Mouse (Mus musculus): ENCODE measurements at regions not wholly inside any gene's neighbourhood (a gene's known extent, or its start where the extent isn't known, plus 50 kb on each side); places are given as distances from the start of the nearest gene placed in this dataset.
A peak's percentile ranks its signal among the peaks of the same experiment; 100 is the strongest.

GRCm38 (mm10) chr9:24833766-24834165 is 59.7 kb upstream of the Tbx20 start:
- Histone ChIP-seq H3K4me2 (ENCODE audit: low read depth, low read length, severe bottlenecking) (no peak overlapping the region), H3K4me3 (ENCODE audit: low read depth, low read length) (no peak overlapping the region), H3K9ac (ENCODE audit: low read length) (no peak overlapping the region), H3K36me3 (ENCODE audit: control insufficient read depth, insufficient read depth, low read length) (no peaks in the 10 kb centered on the region), H3K27me3 (ENCODE audit: control insufficient read depth, insufficient read depth, low read length) (no peaks in the 10 kb centered on the region), H3K9me3 (ENCODE audit: control insufficient read depth, low read length) (no peaks in the 10 kb centered on the region), H3K4me1 (replicated peaks; ENCODE audit: control insufficient read depth, insufficient read depth, low read length) (no peaks in the 10 kb centered on the region; the same call in 1 of the 2 replicates), H3K27ac (ENCODE audit: low read depth, low read length) (no peak overlapping the region)
- 35% methylated on average over 7 of the region's 7 CpGs for WGBS
- DNase-seq (ENCODE audit: low spot score): no peak
- ATAC-seq (replicated peaks; ENCODE audit: low FRiP score): no peak

GRCm38 (mm10) chr9:24848210-24848609 is 74.1 kb upstream of the Tbx20 start:
- 90% methylated on average over 7 of the region's 7 CpGs for WGBS
- H3K27me3 ChIP-seq (ENCODE audit: control insufficient read depth, insufficient read depth, low read length): no peaks in the 10 kb centered on the region

GRCm38 (mm10) chr9:24859459-24859858 is 85.4 kb upstream of the Tbx20 start:
- DNase-seq (ENCODE audit: low spot score): no peak
- no peaks in the 10 kb centered on the region for H3K9me3 ChIP-seq (ENCODE audit: control insufficient read depth, low read length)
- no peak overlapping the region for H3K4me3 ChIP-seq (ENCODE audit: low read depth, low read length)
- no peak overlapping the region for H3K9ac ChIP-seq (ENCODE audit: low read length)
- H3K36me3 ChIP-seq (ENCODE audit: control insufficient read depth, insufficient read depth, low read length): no peaks in the 10 kb centered on the region
- ATAC-seq (replicated peaks; ENCODE audit: low FRiP score): no peak
- no peak overlapping the region for H3K27ac ChIP-seq (ENCODE audit: low read depth, low read length)
- no peaks in the 10 kb centered on the region for H3K27me3 ChIP-seq (ENCODE audit: control insufficient read depth, insufficient read depth, low read length)
- no peak overlapping the region for H3K4me2 ChIP-seq (ENCODE audit: low read depth, low read length, severe bottlenecking)
- no peaks in the 10 kb centered on the region for H3K4me1 ChIP-seq (replicated peaks; ENCODE audit: control insufficient read depth, insufficient read depth, low read length)
- 88% methylated on average over 2 of the region's 2 CpGs for WGBS

More at GRCm38 (mm10) chr9:24848210-24848609, 74.1 kb upstream of the Tbx20 start:
- no peak overlapping the region for H3K27ac ChIP-seq (ENCODE audit: low read depth, low read length)
- no peaks in the 10 kb centered on the region for H3K4me1 ChIP-seq (replicated peaks; ENCODE audit: control insufficient read depth, insufficient read depth, low read length)
- no peak overlapping the region for H3K4me3 ChIP-seq (ENCODE audit: low read depth, low read length)
- H3K4me2 ChIP-seq (ENCODE audit: low read depth, low read length, severe bottlenecking): no peak overlapping the region
- H3K36me3 ChIP-seq (ENCODE audit: control insufficient read depth, insufficient read depth, low read length): no peaks in the 10 kb centered on the region
- DNase-seq (ENCODE audit: low spot score) (no peak), ATAC-seq (replicated peaks; ENCODE audit: low FRiP score) (no peak)
- no peaks in the 10 kb centered on the region for H3K9me3 ChIP-seq (ENCODE audit: control insufficient read depth, low read length)
- no peak overlapping the region for H3K9ac ChIP-seq (ENCODE audit: low read length)

GRCm38 (mm10) chr9:24866390-24867173 is 92.5 kb upstream of the Tbx20 start:
- Histone ChIP-seq H3K27ac (ENCODE audit: low read depth, low read length) (no peak overlapping the region), H3K4me3 (ENCODE audit: low read depth, low read length) (no peak overlapping the region), H3K4me1 (replicated peaks; ENCODE audit: control insufficient read depth, insufficient read depth, low read length) (no peaks in the 10 kb centered on the region), H3K9me3 (ENCODE audit: control insufficient read depth, low read length) (no peaks in the 10 kb centered on the region), H3K9ac (ENCODE audit: low read length) (no peak overlapping the region), H3K27me3 (ENCODE audit: control insufficient read depth, insufficient read depth, low read length) (no peaks in the 10 kb centered on the region), H3K36me3 (ENCODE audit: control insufficient read depth, insufficient read depth, low read length) (no peaks in the 10 kb centered on the region), H3K4me2 (ENCODE audit: low read depth, low read length, severe bottlenecking) (no peak overlapping the region)
- ATAC-seq (replicated peaks; ENCODE audit: low FRiP score) (no peak), DNase-seq (ENCODE audit: low spot score) (no peak)
- WGBS: 59% methylated on average over 4 of the region's 4 CpGs

DNA sequence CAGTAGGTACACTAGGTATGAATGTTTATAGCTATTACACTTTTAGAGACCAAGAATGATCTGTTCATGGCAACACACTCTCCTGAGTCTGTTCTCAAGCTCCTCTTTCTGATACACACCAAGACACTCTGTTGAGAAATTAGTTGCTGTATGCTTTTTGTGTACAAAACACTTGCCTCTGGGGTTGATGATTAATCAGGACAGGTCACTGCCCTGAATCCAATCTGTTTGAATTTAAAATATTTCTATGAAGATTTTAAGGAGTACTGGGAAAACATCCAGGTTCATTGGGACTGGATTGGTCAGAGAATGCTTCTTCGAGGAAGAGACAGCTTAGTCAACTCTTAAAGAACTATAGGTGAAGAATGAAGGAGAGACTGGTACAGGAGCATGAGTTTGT is 94.6 kb upstream of the Tbx20 start:
- no peaks in the 10 kb centered on the region for H3K36me3 ChIP-seq (ENCODE audit: control insufficient read depth, insufficient read depth, low read length)
- 90% methylated on average over 1 of the region's 1 CpGs for WGBS
- no peak for ATAC-seq (replicated peaks; ENCODE audit: low FRiP score)

DNA sequence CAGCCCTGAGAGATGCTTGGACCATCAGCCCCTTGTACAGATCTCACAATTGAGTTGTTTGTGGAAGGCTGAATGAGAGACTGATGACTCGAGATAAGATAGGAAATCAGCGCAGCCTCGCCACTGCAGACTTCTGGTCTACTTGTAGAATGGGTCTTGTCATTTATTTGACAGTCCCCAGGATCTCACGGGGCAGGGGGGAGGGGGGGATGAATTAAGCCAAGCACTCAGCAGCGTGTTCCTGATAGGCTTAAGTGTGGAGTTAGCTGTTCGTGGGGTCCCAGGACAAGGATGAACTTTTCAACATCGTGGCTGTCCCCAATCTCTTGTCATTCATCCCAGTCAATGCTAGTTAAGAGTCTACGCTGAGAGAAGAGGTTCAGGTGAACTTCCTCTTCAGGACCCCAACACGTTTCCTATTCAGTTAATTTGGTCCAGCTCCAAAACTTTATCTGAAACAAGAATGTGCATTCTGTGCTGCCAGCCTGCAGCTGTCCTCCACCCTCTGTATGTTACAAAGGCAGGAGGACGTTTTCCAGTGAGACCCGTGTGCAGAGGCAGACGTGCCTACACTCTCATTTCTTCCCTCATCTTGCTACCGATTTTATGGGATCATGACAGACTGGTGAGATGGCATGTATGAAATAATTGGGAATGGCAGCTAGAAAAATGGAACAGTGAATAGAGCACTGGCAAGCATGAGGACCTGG is 100.5 kb upstream of the Tbx20 start:
- no peaks in the 10 kb centered on the region for H3K9me3 ChIP-seq (ENCODE audit: control insufficient read depth, low read length)
- no peak overlapping the region for H3K4me2 ChIP-seq (ENCODE audit: low read depth, low read length, severe bottlenecking)
- DNase-seq (ENCODE audit: low spot score): no peak
- no peak overlapping the region for H3K27ac ChIP-seq (ENCODE audit: low read depth, low read length)
- H3K27me3 ChIP-seq (ENCODE audit: control insufficient read depth, insufficient read depth, low read length): no peaks in the 10 kb centered on the region
- whole genome bisulfite sequencing: 81% methylated on average over 13 of the region's 13 CpGs
- H3K4me1 ChIP-seq (replicated peaks; ENCODE audit: control insufficient read depth, insufficient read depth, low read length): no peaks in the 10 kb centered on the region
- no peak for ATAC-seq (replicated peaks; ENCODE audit: low FRiP score)
- H3K9ac ChIP-seq (ENCODE audit: low read length): no peak overlapping the region
- no peaks in the 10 kb centered on the region for H3K36me3 ChIP-seq (ENCODE audit: control insufficient read depth, insufficient read depth, low read length)
- H3K4me3 ChIP-seq (ENCODE audit: low read depth, low read length): no peak overlapping the region

More for the DNA sequence above, 94.6 kb upstream of the Tbx20 start:
- no peaks in the 10 kb centered on the region for H3K27me3 ChIP-seq (ENCODE audit: control insufficient read depth, insufficient read depth, low read length)
- no peak overlapping the region for H3K4me2 ChIP-seq (ENCODE audit: low read depth, low read length, severe bottlenecking)
- H3K9me3 ChIP-seq (ENCODE audit: control insufficient read depth, low read length): no peaks in the 10 kb centered on the region
- H3K4me1 ChIP-seq (replicated peaks; ENCODE audit: control insufficient read depth, insufficient read depth, low read length): no peaks in the 10 kb centered on the region
- H3K27ac ChIP-seq (ENCODE audit: low read depth, low read length): no peak overlapping the region
- no peak overlapping the region for H3K4me3 ChIP-seq (ENCODE audit: low read depth, low read length)
- no peak overlapping the region for H3K9ac ChIP-seq (ENCODE audit: low read length)
- no peak for DNase-seq (ENCODE audit: low spot score)

- no peaks in the 10 kb centered on the region for H3K9me3 ChIP-seq (ENCODE audit: control insufficient read depth, low read length)
- H3K36me3 ChIP-seq (ENCODE audit: control insufficient read depth, insufficient read depth, low read length): no peaks in the 10 kb centered on the region
- 17% methylated on average over 8 of the region's 8 CpGs for WGBS
- DNase-seq (ENCODE audit: low spot score) (no peak), ATAC-seq (replicated peaks; ENCODE audit: low FRiP score) (peak; percentile 70)
- H3K4me1 ChIP-seq (replicated peaks; ENCODE audit: control insufficient read depth, insufficient read depth, low read length): no peaks in the 10 kb centered on the region
- H3K4me2 ChIP-seq (ENCODE audit: low read depth, low read length, severe bottlenecking): no peak overlapping the region
- no peak overlapping the region for H3K9ac ChIP-seq (ENCODE audit: low read length)
- H3K4me3 ChIP-seq (ENCODE audit: low read depth, low read length): no peak overlapping the region
- H3K27me3 ChIP-seq (ENCODE audit: control insufficient read depth, insufficient read depth, low read length): no peaks in the 10 kb centered on the region
- no peak overlapping the region for H3K27ac ChIP-seq (ENCODE audit: low read depth, low read length)
These were observed 104.5 kb upstream of the Tbx20 start for GRCm38 (mm10) chr9:24878384-24879174.

DNA sequence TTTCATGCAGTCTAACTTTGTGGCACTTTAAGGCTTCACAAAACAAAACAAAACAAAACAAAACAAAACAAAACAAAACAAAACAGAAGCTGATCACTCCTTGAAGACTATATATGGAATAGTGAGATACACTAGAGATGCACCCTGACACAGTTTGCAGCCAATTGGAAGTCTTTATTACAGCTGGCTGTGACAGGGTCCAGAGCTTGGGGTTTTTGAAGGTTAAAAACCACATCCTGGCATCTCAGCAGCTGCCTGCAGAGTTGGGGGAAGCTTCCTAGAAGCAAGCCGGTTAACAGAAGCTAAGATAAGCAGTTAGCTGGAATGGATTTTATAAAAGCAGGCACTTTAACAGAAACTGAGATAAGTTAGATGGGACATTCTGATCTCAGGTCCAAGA is 105.6 kb upstream of the Tbx20 start:
- Histone ChIP-seq H3K4me3 (ENCODE audit: low read depth, low read length) (no peak overlapping the region), H3K27ac (ENCODE audit: low read depth, low read length) (no peak overlapping the region), H3K36me3 (ENCODE audit: control insufficient read depth, insufficient read depth, low read length) (no peaks in the 10 kb centered on the region), H3K27me3 (ENCODE audit: control insufficient read depth, insufficient read depth, low read length) (no peaks in the 10 kb centered on the region), H3K9me3 (ENCODE audit: control insufficient read depth, low read length) (no peaks in the 10 kb centered on the region), H3K4me2 (ENCODE audit: low read depth, low read length, severe bottlenecking) (no peak overlapping the region), H3K9ac (ENCODE audit: low read length) (no peak overlapping the region), H3K4me1 (replicated peaks; ENCODE audit: control insufficient read depth, insufficient read depth, low read length) (no peaks in the 10 kb centered on the region)
- WGBS: 75% methylated on average over 1 of the region's 1 CpGs
- DNase-seq (ENCODE audit: low spot score): no peak
- no peak for ATAC-seq (replicated peaks; ENCODE audit: low FRiP score)

Data from forebrain, embryonic 11.5 days (tissue).